Mouse (Mus musculus) adipocyte (in vitro differentiated cells): ENCODE measurements around the gene Heatr3.

ENCODE experiments used
- DNase-seq: peaks from one replicate; pipeline ENCODE4 v3.0.0-alpha.2; 2016; ENCODE audit warnings: low spot score

Heatr3 gene

GRCm38 (mm10) chr8:88197328-88197727, 59.7 kb downstream of the Heatr3 start:
- DNase-seq = no peak

GRCm38 (mm10) chr8:88198551-88198944, 60.9 kb downstream of the Heatr3 start:
- no peak for DNase-seq

- peak; percentile 93 for DNase-seq
Measured at GRCm38 (mm10) chr8:88198945-88199571, 61.4 kb downstream of the Heatr3 start, which contains the start of gene Tent4b. Gene Tent4b (plus strand): TSS chr8:88199213.

- peak; percentile 34 for DNase-seq
Measured at GRCm38 (mm10) chr8:88199700-88200601, 62.3 kb downstream of the Heatr3 start.

GRCm38 (mm10) chr8:88200724-88201495, 63.3 kb downstream of the Heatr3 start:
- peak; percentile 62 for DNase-seq

- no peak for DNase-seq
Measured at GRCm38 (mm10) chr8:88201641-88202040, 64.0 kb downstream of the Heatr3 start.

- DNase-seq = no peak
Measured at GRCm38 (mm10) chr8:88206016-88206415, 68.4 kb downstream of the Heatr3 start.

GRCm38 (mm10) chr8:88207121-88207821, 69.6 kb downstream of the Heatr3 start:
- peak; percentile 53 for DNase-seq

- DNase-seq = peak; percentile 36
Measured at GRCm38 (mm10) chr8:88209930-88210827, 72.5 kb downstream of the Heatr3 start.

- no peak for DNase-seq
Measured at GRCm38 (mm10) chr8:88221353-88221752, 83.7 kb downstream of the Heatr3 start.
